Mouse (Mus musculus): ENCODE results near the gene Ly6g6e.

DNA sequence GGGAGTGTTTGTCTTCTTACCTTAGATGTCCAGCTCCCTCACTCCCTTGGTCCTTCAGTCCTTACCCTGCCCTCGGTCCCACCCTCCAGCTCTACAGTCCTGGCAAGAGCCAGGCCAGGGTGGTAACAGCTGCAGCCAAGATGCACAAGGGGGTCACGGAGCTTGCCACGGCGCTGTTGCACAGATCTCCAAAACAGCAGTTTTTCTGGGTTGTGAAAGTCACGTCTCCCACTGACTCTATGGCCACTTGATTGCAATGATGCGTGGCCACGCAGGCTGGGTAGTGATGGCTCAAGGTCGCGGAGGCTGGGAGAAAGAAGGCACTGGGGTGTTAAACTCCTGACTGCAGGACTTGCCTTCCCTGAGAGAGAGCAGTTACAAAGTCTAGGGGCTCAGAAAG lies 5.2 kb upstream of the Ly6g6e start:
- TF ChIP-seq CTCF (IDR thresholded peaks at IDR 0.05; ENCODE audit: low read depth), result no peak
- TF ChIP-seq EP300 (IDR thresholded peaks at IDR 0.05; ENCODE audit: low read depth), result no peak

Data from liver, embryonic 14.5 days (tissue).